In the genomic region with DNA sequence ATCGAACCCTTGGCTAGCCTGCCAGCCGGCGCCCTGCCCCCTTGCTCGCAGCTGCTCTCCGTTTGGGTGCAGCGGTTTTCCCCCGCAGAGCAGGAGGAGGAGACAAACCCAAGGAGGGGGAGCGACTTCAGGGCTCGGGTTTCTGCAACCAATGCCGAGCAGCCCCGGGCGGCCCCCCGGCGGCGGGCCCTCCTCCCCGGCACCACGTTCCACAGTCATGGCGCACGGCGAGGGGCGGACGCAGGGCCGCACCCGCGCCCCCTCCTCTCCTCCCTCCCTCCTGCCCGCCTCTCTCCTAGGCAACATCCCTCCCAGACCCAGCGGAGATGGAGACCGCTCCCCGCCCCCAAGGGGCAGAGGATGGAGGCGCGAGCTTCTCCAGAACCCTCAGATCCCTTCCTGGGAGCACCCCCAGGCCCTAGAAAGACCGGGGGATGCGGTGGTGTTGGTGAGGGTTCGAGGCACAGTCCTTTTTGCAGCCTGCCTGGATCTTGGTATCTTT, we compare ENCODE assay signal across 8 mouse cellular contexts.
A peak's percentile ranks its signal among the peaks of the same experiment; 100 is the strongest.
DNase-seq lines count a peak whose midpoint lies in the region; ATAC-seq and TF ChIP-seq lines count a peak whose summit lies in the region.

No protein-coding gene starts in this region.

- peaks cover 39% of the 10 kb centered on the region for H3K4me1 ChIP-seq in forebrain, embryonic 12.5 days
- H3K4me1 ChIP-seq in heart, postnatal 0 days (ENCODE audit: control insufficient read depth, insufficient read depth) = peaks cover 13% of the 10 kb centered on the region
- peaks cover 28% of the 10 kb centered on the region for H3K4me1 ChIP-seq in liver, embryonic 15.5 days (replicated peaks)
- peaks cover 3% of the 10 kb centered on the region for H3K4me1 ChIP-seq in neural tube, embryonic 11.5 days (ENCODE audit: control insufficient read depth, insufficient read depth, low read length)
- peaks cover 5% of the 10 kb centered on the region; the same call in 1 of the 2 replicates for H3K4me1 ChIP-seq in stomach, postnatal 0 days (replicated peaks; ENCODE audit: control insufficient read depth, insufficient read depth)

- no peak for TF ChIP-seq CTCF in C2C12 (IDR thresholded peaks at IDR 0.05; ENCODE audit: control insufficient read depth, insufficient read depth, insufficient read length)
- TF ChIP-seq CTCF in heart, postnatal 0 days (IDR thresholded peaks at IDR 0.05; ENCODE audit: low read depth) = no peak
- no peak; the same call in 1 of the 2 replicates for TF ChIP-seq CTCF in stomach, postnatal 0 days (IDR thresholded peaks at IDR 0.05; ENCODE audit: low read depth)

- peak; percentile 73; the same call in 1 of the 2 replicates for TF ChIP-seq EP300 in heart, postnatal 0 days (IDR thresholded peaks at IDR 0.05; ENCODE audit: low read depth)
- no peak for TF ChIP-seq EP300 in stomach, postnatal 0 days (optimal IDR thresholded peaks at IDR 0.05)

- under 1% methylated on average over 25 of the region's 34 CpGs for WGBS in forebrain, embryonic 12.5 days
- under 1% methylated on average over 14 of the region's 34 CpGs for WGBS in heart, postnatal 0 days
- WGBS in liver, embryonic 15.5 days (ENCODE audit: insufficient replicate concordance) = under 1% methylated on average over 33 of the region's 34 CpGs
- WGBS in neural tube, embryonic 11.5 days = 0% methylated on average over 28 of the region's 34 CpGs
- WGBS in stomach, postnatal 0 days = 0% methylated on average over 17 of the region's 34 CpGs

- H3K9ac ChIP-seq in forebrain, embryonic 12.5 days = peak overlapping the region; percentile 83
- peak overlapping the region; percentile 59 for H3K9ac ChIP-seq in heart, postnatal 0 days (replicated peaks; ENCODE audit: low read depth, low read length)
- peak overlapping the region; percentile 27; the same call in 1 of the 2 replicates for H3K9ac ChIP-seq in liver, embryonic 15.5 days
- peak overlapping the region; percentile 73 for H3K9ac ChIP-seq in neural tube, embryonic 11.5 days (ENCODE audit: low read length)
- peak overlapping the region; percentile 69 for H3K9ac ChIP-seq in stomach, postnatal 0 days (ENCODE audit: low read length)

- DNase-seq in brain, adult 2 months (ENCODE audit: low read depth, low spot score) = peak; percentile 96
- DNase-seq in heart, postnatal 0 days (ENCODE audit: low spot score) = peak; percentile 93
- DNase-seq in kidney, postnatal 36 days = peak; percentile 89 to 91
- peak; percentile 97 for DNase-seq in neural tube, embryonic 11.5 days (ENCODE audit: low spot score)
- DNase-seq in stomach, postnatal 0 days (ENCODE audit: low spot score) = peak; percentile 92

- H3K4me3 ChIP-seq in C2C12 (ENCODE audit: insufficient read depth, poor library complexity, severe bottlenecking) = peak overlapping the region; percentile 60
- H3K4me3 ChIP-seq in forebrain, embryonic 12.5 days (replicated peaks) = peak overlapping the region; percentile 66
- peak overlapping the region; percentile 70 for H3K4me3 ChIP-seq in heart, postnatal 0 days (ENCODE audit: low read depth, low read length)
- peak overlapping the region; percentile 59 for H3K4me3 ChIP-seq in liver, embryonic 15.5 days (replicated peaks)
- peak overlapping the region; percentile 60 for H3K4me3 ChIP-seq in neural tube, embryonic 11.5 days (ENCODE audit: low read depth, low read length)
- peak overlapping the region; percentile 63 for H3K4me3 ChIP-seq in stomach, postnatal 0 days (ENCODE audit: low read depth, low read length)

- no peaks in the 10 kb centered on the region for H3K36me3 ChIP-seq in C2C12 (ENCODE audit: control insufficient read depth, insufficient read depth)
- no peaks in the 10 kb centered on the region for H3K36me3 ChIP-seq in forebrain, embryonic 12.5 days (replicated peaks)
- H3K36me3 ChIP-seq in heart, postnatal 0 days (replicated peaks; ENCODE audit: control insufficient read depth, insufficient read depth, low read length) = no peaks in the 10 kb centered on the region
- no peaks in the 10 kb centered on the region for H3K36me3 ChIP-seq in liver, embryonic 15.5 days (replicated peaks)
- H3K36me3 ChIP-seq in neural tube, embryonic 11.5 days (ENCODE audit: control insufficient read depth, insufficient read depth, low read length) = no peaks in the 10 kb centered on the region
- H3K36me3 ChIP-seq in stomach, postnatal 0 days (ENCODE audit: control insufficient read depth, insufficient read depth, low read length) = no peaks in the 10 kb centered on the region

- peaks cover 37% of the 10 kb centered on the region for H3K79me2 ChIP-seq in C2C12 (ENCODE audit: control insufficient read depth, insufficient read depth)

- peaks cover 6% of the 10 kb centered on the region for H3K79me3 ChIP-seq in C2C12 (ENCODE audit: low read depth)

- peak overlapping the region; percentile 85 for H3K4me2 ChIP-seq in forebrain, embryonic 12.5 days
- peak overlapping the region; percentile 98 for H3K4me2 ChIP-seq in heart, postnatal 0 days (ENCODE audit: low read depth, low read length)
- H3K4me2 ChIP-seq in liver, embryonic 15.5 days = peak overlapping the region; percentile 82
- peak overlapping the region; percentile 68 for H3K4me2 ChIP-seq in neural tube, embryonic 11.5 days (ENCODE audit: low read depth)
- H3K4me2 ChIP-seq in stomach, postnatal 0 days (replicated peaks; ENCODE audit: low read depth) = peak overlapping the region; percentile 73

- no peaks in the 10 kb centered on the region for H3K9me3 ChIP-seq in forebrain, embryonic 12.5 days
- no peaks in the 10 kb centered on the region for H3K9me3 ChIP-seq in heart, postnatal 0 days (replicated peaks; ENCODE audit: control insufficient read depth, low read length)
- H3K9me3 ChIP-seq in liver, embryonic 15.5 days (replicated peaks) = no peaks in the 10 kb centered on the region
- no peaks in the 10 kb centered on the region for H3K9me3 ChIP-seq in neural tube, embryonic 11.5 days (ENCODE audit: control insufficient read depth, low read length)
- no peaks in the 10 kb centered on the region for H3K9me3 ChIP-seq in stomach, postnatal 0 days (ENCODE audit: control insufficient read depth, low read length)

- no peaks in the 10 kb centered on the region for H3K27me3 ChIP-seq in C2C12 (ENCODE audit: control insufficient read depth, insufficient read depth, insufficient read length)
- peaks cover 8% of the 10 kb centered on the region; the same call in 1 of the 2 replicates for H3K27me3 ChIP-seq in forebrain, embryonic 12.5 days
- H3K27me3 ChIP-seq in heart, postnatal 0 days (ENCODE audit: control insufficient read depth, insufficient read depth, low read length) = no peaks in the 10 kb centered on the region
- H3K27me3 ChIP-seq in liver, embryonic 15.5 days = peaks cover 51% of the 10 kb centered on the region
- no peaks in the 10 kb centered on the region for H3K27me3 ChIP-seq in neural tube, embryonic 11.5 days (ENCODE audit: control insufficient read depth, insufficient read depth, low read length)
- H3K27me3 ChIP-seq in stomach, postnatal 0 days (ENCODE audit: control insufficient read depth, insufficient read depth, low read length) = no peaks in the 10 kb centered on the region

- peak overlapping the region; percentile 49 for H3ac ChIP-seq in C2C12 (ENCODE audit: control insufficient read depth, insufficient read length, low read depth)

- H3K27ac ChIP-seq in forebrain, embryonic 12.5 days = peak overlapping the region; percentile 100
- H3K27ac ChIP-seq in heart, postnatal 0 days (ENCODE audit: low read depth) = peak overlapping the region; percentile 88
- peak overlapping the region; percentile 73; the same call in 1 of the 2 replicates for H3K27ac ChIP-seq in liver, embryonic 15.5 days (replicated peaks)
- peak overlapping the region; percentile 89 for H3K27ac ChIP-seq in neural tube, embryonic 11.5 days (ENCODE audit: low read depth, low read length)
- H3K27ac ChIP-seq in stomach, postnatal 0 days (replicated peaks) = peak overlapping the region; percentile 93

- ATAC-seq in forebrain, embryonic 12.5 days (ENCODE audit: low FRiP score) = peak; percentile 95
- ATAC-seq in heart, postnatal 0 days (ENCODE audit: insufficient read depth, low read depth) = peak; percentile 91
- ATAC-seq in liver, embryonic 15.5 days (ENCODE audit: insufficient read depth) = peak; percentile 74
- ATAC-seq in neural tube, embryonic 11.5 days (ENCODE audit: insufficient read depth, low FRiP score, low TSS enrichment) = peak; percentile 94
- peak; percentile 90 for ATAC-seq in stomach, postnatal 0 days (ENCODE audit: low FRiP score, low TSS enrichment)

TF ChIP-seq in C2C12, 6 proteins besides CTCF, POLR2A, EP300 and RAD21:
- TF ChIP-seq MYOD1 (IDR thresholded peaks at IDR 0.05; ENCODE audit: control insufficient read depth, insufficient read length, low read depth) (peak; percentile 63), CEBPB (IDR thresholded peaks at IDR 0.05; ENCODE audit: low read depth) (no peak)

Comparison
In these comparisons a context has a peak if more than half of its experiments do, and no peak if none do; other contexts are left out.
1. Peak in every context shown above with its lines: DNase-seq, ATAC-seq, H3K4me3 ChIP-seq and H3K27ac ChIP-seq.
2. H3K9ac ChIP-seq: peak in every context shown above with its lines; median percentile 83 in forebrain, embryonic 12.5 days; 73 in neural tube, embryonic 11.5 days; 69 in stomach, postnatal 0 days; 59 in heart, postnatal 0 days; 27 in liver, embryonic 15.5 days.